Mouse (Mus musculus) stomach, embryonic 14.5 days (tissue): Measurements from ENCODE around the gene Vps4a. TPM values are rescaled to one million over a fixed set of nuclear protein-coding genes. Genes with fewer than 3 reads are reported as not detected.
"Not testable (repeated sequence)": the region's sequence is repeated elsewhere in the genome, so short reads cannot be mapped to it uniquely, and the experiment has no call there.

Source experiments
- ATAC-seq: fragments of 200-750 bp; cut with Nextera tagmentation; 2 replicates; pipeline ENCODE4 v1.8.0; 2017; ENCODE audit warnings: low read depth, moderate TSS enrichment; ENCODE audit not compliant: insufficient number of reproducible peaks, insufficient read depth, low FRiP score
- H3K27ac ChIP-seq: fragments of 300-500 bp; sonication (generic); 2 replicates; pipeline ENCODE4 v1.5.1; 2014; ENCODE audit warnings: mild to moderate bottlenecking, low read length, moderate library complexity, mixed read lengths
- H3K27me3 ChIP-seq: fragments of 300-500 bp; sonication (generic); 2 replicates; pipeline ENCODE4 v1.6.1; 2014; ENCODE audit warnings: low read length, control low read depth, mixed read lengths; ENCODE audit not compliant: control insufficient read depth, insufficient read depth
- H3K36me3 ChIP-seq: fragments of 300-500 bp; sonication (generic); 2 replicates; pipeline ENCODE4 v1.6.1; 2014; ENCODE audit warnings: mild to moderate bottlenecking, control low read depth, low read length, moderate library complexity, mixed read lengths; ENCODE audit not compliant: control insufficient read depth, insufficient read depth
- H3K4me1 ChIP-seq: fragments of 300-500 bp; sonication (generic); 2 replicates; pipeline ENCODE4 v1.6.1; 2014; ENCODE audit warnings: low read length, control low read depth, mixed read lengths; ENCODE audit not compliant: control insufficient read depth, insufficient read depth
- H3K4me2 ChIP-seq: fragments of 300-500 bp; sonication (generic); replicated peaks from 2 replicates; pipeline ENCODE4 v1.6.1; 2014; ENCODE audit warnings: low read depth, low read length, control low read depth
- H3K4me3 ChIP-seq: fragments of 300-500 bp; sonication (generic); 2 replicates; pipeline ENCODE4 v1.5.1; 2014; ENCODE audit warnings: low read depth, low read length, control low read depth
- H3K9ac ChIP-seq: fragments of 300-500 bp; sonication (generic); replicated peaks from 2 replicates; pipeline ENCODE4 v1.6.1; 2014; ENCODE audit warnings: low read depth, mild to moderate bottlenecking, control low read depth, low read length, moderate library complexity, mixed read lengths
- H3K9me3 ChIP-seq: fragments of 300-500 bp; sonication (generic); 2 replicates; pipeline ENCODE4 v1.6.1; 2016; ENCODE audit warnings: low read depth, low read length, control low read depth; ENCODE audit not compliant: control insufficient read depth
- WGBS: fragments of 180-500 bp; shearing (Covaris S2); extraction: QIAGEN DNeasy Blood & Tissue Kit; methylation state at CpG from one replicate; pipeline ENCODE4 v1.1.7; 2014; 5-methylcytosine and 5-hydroxymethylcytosine counted together
- polyA plus RNA-seq: library from polyadenylated mRNA; unstranded; fragments of >200 nt; fragmentation: Nextera tagmentation; extraction: Ambion mirVana; gene quantifications from 2 replicates; pipeline ENCODE4 v1.2.1, GENCODE M21; 2014

The Vps4a gene
- polyA plus RNA-seq, 1 experiment from 2014 or later, result 66.3 TPM

DNA sequence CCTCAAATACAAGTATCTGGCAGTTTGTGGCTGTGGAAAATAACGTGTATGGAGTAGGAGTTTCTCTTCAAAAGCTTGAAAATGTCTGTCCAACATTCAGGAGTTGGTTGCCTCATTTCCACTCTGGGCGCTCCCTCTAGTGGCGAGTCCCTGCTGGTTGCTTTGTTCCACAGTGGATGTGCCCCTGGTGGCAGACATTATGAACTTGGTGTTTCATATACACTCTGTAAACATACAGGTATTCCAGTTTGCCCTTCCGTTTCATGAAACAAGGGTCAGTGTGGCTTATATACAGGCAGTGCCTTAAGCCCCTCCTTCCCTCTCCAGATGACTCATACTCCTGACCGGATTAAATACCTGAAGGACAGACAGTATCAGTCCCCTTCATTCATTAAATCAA lies 28.5 kb upstream of the Vps4a start:
- 23% methylated on average over 5 of the region's 5 CpGs for WGBS
- Histone ChIP-seq H3K4me3 (no peak overlapping the region), H3K36me3 (peaks cover 8% of the 10 kb centered on the region), H3K4me1 (no peaks in the 10 kb centered on the region), H3K4me2 (no peak overlapping the region), H3K27me3 (no peaks in the 10 kb centered on the region), H3K27ac (no peak overlapping the region; the same call in 1 of the 2 replicates), H3K9ac (no peak overlapping the region), H3K9me3 (no peaks in the 10 kb centered on the region)
- peak; percentile 88 for ATAC-seq

DNA sequence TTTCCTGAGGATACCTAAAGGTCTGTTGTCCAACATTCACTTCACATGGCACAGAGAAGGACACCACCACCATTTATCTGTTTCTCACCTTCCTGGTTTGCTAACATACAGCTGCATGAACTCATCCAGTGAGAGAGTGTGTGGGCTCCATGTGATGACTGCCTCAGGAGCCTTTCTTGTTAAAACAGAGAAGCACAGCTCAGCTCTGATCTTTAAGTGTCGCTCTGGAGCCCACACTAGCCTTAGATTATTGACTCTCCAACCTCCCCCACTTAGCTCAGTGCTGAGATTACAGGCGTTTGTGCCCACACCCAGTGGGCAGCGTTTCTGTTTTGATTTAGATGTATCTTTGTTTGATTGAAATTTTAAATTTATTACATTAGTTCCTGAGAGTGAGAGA lies 23.2 kb upstream of the Vps4a start:
- no peaks in the 10 kb centered on the region for H3K27me3 ChIP-seq
- 77% methylated on average over 3 of the region's 3 CpGs for WGBS
- no peak for ATAC-seq
- no peak overlapping the region for H3K4me3 ChIP-seq
- H3K9ac ChIP-seq, result no peak overlapping the region
- H3K36me3 ChIP-seq, result peaks cover 11% of the 10 kb centered on the region
- H3K4me2 ChIP-seq, result no peak overlapping the region
- no peaks in the 10 kb centered on the region for H3K4me1 ChIP-seq
- H3K27ac ChIP-seq, result no peak overlapping the region
- no peaks in the 10 kb centered on the region for H3K9me3 ChIP-seq

DNA sequence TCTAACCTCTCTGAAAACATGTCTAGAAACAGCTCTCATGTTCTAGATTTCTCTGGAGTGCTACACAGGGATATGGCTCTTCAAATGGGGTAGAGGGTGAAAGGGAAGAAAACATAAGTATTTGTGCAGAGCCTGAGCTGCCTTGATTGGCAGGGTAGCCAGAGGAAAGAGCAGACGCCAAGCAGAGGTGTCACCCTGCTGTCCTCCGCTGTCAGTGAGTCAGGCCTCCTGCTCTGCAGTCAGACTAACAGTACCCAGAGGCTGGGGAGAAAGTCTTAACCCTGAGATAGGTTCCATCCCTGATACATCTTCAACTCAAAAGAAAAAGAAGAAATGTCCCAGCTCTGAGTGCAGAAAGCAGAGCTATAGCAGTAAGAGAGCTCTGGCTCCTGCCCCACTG lies 18.4 kb upstream of the Vps4a start:
- Histone ChIP-seq H3K4me1 (no peaks in the 10 kb centered on the region), H3K9ac (no peak overlapping the region), H3K27ac (no peak overlapping the region), H3K9me3 (no peaks in the 10 kb centered on the region), H3K4me2 (no peak overlapping the region), H3K4me3 (no peak overlapping the region), H3K27me3 (no peaks in the 10 kb centered on the region), H3K36me3 (peaks cover 6% of the 10 kb centered on the region)
- ATAC-seq, result no peak
- WGBS, result 77% methylated on average over 2 of the region's 2 CpGs

DNA sequence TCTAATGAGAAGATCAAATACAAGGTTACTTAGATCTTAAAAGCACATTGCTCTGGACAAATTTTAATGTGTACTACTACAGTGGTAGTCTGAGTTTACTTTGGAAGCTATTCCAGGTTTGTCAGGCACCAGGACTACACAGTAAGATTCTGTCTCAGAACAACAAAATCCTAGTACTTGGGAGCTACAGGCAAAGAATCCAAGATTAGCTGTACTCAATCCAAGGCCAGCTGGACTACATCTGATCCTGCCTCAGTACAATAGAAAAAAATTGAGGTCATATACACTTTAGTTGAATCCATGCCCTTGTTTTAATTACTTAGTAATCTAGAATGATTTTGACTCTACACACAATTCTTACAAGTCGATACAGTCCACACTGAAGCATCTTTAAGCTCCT lies 16.1 kb upstream of the Vps4a start:
- 85% methylated on average over 1 of the region's 1 CpGs for WGBS
- no peak for ATAC-seq
- peaks cover 5% of the 10 kb centered on the region for H3K36me3 ChIP-seq
- no peak overlapping the region for H3K9ac ChIP-seq
- H3K4me2 ChIP-seq, result no peak overlapping the region
- no peak overlapping the region for H3K27ac ChIP-seq
- H3K9me3 ChIP-seq, result no peaks in the 10 kb centered on the region
- no peak overlapping the region for H3K4me3 ChIP-seq
- no peaks in the 10 kb centered on the region for H3K27me3 ChIP-seq
- no peaks in the 10 kb centered on the region for H3K4me1 ChIP-seq

DNA sequence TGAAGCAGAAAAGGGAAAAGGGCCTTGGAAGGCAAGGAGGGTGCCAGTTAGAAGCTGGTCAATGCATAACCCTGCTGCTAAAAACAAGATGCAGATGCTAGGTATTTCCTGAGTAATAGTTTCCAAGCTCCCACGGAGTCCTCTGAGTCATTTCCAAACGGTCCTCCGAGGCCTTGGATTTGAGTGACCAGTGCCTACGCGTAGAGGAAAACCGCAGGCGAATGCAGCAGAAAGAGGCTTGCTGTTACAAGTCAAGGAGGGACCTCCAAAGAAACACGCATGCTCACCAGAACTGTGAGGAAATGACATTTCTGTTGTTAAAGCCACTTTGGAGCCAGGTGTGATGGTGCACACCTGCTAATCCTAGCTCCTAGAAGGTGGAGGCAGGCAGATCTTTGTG lies 7.5 kb upstream of the Vps4a start:
- H3K9me3 ChIP-seq, result no peaks in the 10 kb centered on the region
- H3K36me3 ChIP-seq, result no peaks in the 10 kb centered on the region
- no peaks in the 10 kb centered on the region for H3K4me1 ChIP-seq
- no peak overlapping the region for H3K4me2 ChIP-seq
- H3K4me3 ChIP-seq, result no peak overlapping the region
- H3K27ac ChIP-seq, result no peak overlapping the region
- ATAC-seq, result no peak
- no peak overlapping the region for H3K9ac ChIP-seq
- no peaks in the 10 kb centered on the region for H3K27me3 ChIP-seq
- WGBS, result 87% methylated on average over 8 of the region's 8 CpGs

DNA sequence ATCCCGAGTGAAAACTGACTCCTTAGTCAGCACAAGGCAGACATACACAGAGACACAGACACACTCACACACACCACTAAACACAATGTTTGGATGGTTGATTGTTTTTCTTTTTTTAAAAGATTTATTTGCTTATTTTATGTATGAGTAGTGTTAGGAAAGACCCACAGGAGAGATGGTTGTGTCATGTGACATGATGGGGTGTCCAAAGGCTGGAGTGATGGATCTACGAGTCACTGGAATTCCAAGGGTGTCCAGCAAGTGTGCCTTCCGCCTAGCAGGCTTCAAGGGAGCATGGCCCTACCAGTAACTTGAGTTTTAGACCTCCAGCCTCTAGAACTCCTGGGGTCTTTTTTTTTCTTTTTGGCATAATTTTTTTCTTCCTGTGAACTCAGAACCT lies 1.7 kb upstream of the Vps4a start:
- no peak for ATAC-seq
- 70% methylated on average over 3 of the region's 3 CpGs for WGBS
- Histone ChIP-seq H3K9me3 (no peaks in the 10 kb centered on the region), H3K4me1 (peaks cover 12% of the 10 kb centered on the region; the same call in 1 of the 2 replicates), H3K36me3 (no peaks in the 10 kb centered on the region), H3K27me3 (no peaks in the 10 kb centered on the region), H3K27ac (no peak overlapping the region), H3K4me2 (no peak overlapping the region), H3K4me3 (no peak overlapping the region), H3K9ac (no peak overlapping the region)

DNA sequence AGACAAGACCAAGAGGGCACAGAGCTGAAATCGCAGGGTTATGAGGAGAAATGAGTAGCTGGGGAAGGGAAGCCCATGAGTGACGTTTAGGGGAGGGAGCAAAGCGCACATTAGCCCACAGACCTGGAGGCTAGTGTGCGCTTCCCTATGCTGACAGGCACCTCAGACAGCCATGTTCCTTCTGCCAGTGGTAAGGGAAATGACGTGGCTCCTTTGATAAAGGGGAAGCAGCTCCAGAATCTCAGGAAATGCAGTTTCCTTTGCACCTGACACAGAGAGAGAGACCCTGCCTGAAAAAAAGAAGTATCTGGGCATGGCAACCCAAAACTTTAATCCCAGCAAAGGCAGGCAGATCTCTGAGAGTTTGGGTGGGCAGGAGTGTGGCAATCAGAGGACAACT lies 964 bp upstream of the Vps4a start:
- ATAC-seq, result no peak
- no peak overlapping the region for H3K4me3 ChIP-seq

DNA sequence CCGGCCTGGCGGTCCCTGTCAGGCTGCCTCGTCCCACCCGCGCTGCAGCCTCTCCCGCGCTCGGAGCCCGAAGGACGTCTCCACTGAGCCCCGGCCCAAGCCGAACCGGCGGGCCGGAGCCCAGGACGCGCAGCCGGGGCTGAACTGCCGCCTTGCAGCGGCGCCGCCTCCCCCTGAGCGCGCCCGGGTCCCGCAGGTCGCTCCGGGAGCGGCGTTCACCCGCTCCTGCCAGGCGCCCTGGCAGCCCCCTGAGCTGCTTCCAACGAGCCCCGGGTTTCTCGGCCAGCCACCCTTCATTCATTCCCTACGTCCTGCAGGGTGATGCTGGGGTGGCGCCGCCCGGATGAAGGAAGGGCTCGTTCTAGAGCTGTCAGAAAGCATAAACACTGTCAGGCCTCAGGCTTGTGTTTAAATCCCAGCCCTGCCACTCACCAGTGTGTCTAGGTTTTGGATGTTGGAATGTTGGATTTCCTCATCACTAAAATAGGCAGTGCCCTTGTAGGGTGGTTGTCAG lies 612 bp downstream of the Vps4a start:
- Histone ChIP-seq H3K9ac (peak overlapping the region; percentile 88), H3K27me3 (no peaks in the 10 kb centered on the region), H3K9me3 (no peaks in the 10 kb centered on the region), H3K4me2 (peak overlapping the region; percentile 73), H3K4me1 (peaks cover 12% of the 10 kb centered on the region; the same call in 1 of the 2 replicates), H3K27ac (peak overlapping the region; percentile 66; the same call in 1 of the 2 replicates), H3K36me3 (peaks cover 2% of the 10 kb centered on the region), H3K4me3 (peak overlapping the region; percentile 95)
- 0% methylated on average over 40 of the region's 40 CpGs for WGBS
- no peak for ATAC-seq

More for the DNA sequence above, 964 bp upstream of the Vps4a start:
- Histone ChIP-seq H3K9me3 (no peaks in the 10 kb centered on the region), H3K4me1 (peaks cover 12% of the 10 kb centered on the region; the same call in 1 of the 2 replicates), H3K36me3 (no peaks in the 10 kb centered on the region), H3K9ac (no peak overlapping the region), H3K27me3 (no peaks in the 10 kb centered on the region), H3K4me2 (no peak overlapping the region), H3K27ac (0 out of 2 replicates have a peak overlapping the region, but pooled peaks have one; percentile 15)
- 66% methylated on average over 5 of the region's 5 CpGs for WGBS

DNA sequence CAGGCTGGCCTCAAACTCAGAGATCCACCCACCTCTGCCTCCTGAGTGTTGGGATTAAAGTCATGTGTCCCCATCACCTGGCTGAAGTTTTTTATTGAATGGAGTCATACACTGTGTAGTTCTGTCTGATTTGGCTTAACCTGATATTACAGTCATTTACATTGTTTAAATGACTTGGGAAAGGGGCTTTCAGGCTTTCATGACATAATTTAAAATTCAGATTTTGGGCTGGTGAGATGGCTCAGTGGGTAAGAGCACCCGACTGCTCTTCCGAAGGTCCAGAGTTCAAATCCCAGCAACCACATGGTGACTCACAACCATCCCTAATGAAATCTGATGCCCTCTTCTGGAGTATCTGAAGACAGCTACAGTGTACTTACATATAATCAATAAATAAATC lies 2.6 kb downstream of the Vps4a start:
- H3K36me3 ChIP-seq, ATAC-seq, H3K27me3 ChIP-seq, H3K27ac ChIP-seq, H3K9ac ChIP-seq, H3K4me2 ChIP-seq, H3K4me3 ChIP-seq, H3K9me3 ChIP-seq: not testable (repeated sequence)
- peaks cover 12% of the 10 kb centered on the region; the same call in 1 of the 2 replicates for H3K4me1 ChIP-seq
- WGBS, result 96% methylated on average over 2 of the region's 2 CpGs
